Comparison of ENCODE assay signal across 23 mouse cellular contexts in genomic region chr12:51744957-51745356, GRCm38 (mm10). TPM values are rescaled to one million over a fixed set of nuclear protein-coding genes. Genes with fewer than 3 reads are reported as not detected.
DNase-seq lines count a peak whose midpoint lies in the region; ATAC-seq lines count a peak whose summit lies in the region.
"Had no signal": no experiment of that assay in that cellular context is flagged by ENCODE, and none has a peak within 500 bp of the region (broad histone marks: within the 10 kb centered on the region; RNA-seq: fewer than 3 reads in every experiment).

No protein-coding gene starts in this region.

- peaks cover 5% of the 10 kb centered on the region for H3K36me3 ChIP-seq in embryonic facial prominence, embryonic 11.5 days (replicated peaks; ENCODE audit: control insufficient read depth, insufficient read depth, low read depth, low read length)
- H3K36me3 ChIP-seq in embryonic facial prominence, embryonic 10.5 days (replicated peaks) = peaks cover 85% of the 10 kb centered on the region
- peaks cover 73% of the 10 kb centered on the region for H3K36me3 ChIP-seq in midbrain, embryonic 13.5 days
- H3K36me3 ChIP-seq in midbrain, embryonic 16.5 days (ENCODE audit: control insufficient read depth, insufficient read depth, low read length) = peaks cover 39% of the 10 kb centered on the region

- peak; percentile 75; the same call in 1 of the 2 replicates for ATAC-seq in embryonic facial prominence, embryonic 11.5 days (replicated peaks; ENCODE audit: insufficient number of reproducible peaks, low FRiP score, low TSS enrichment, low read depth)
- ATAC-seq in midbrain, embryonic 13.5 days = 0 out of 2 replicates have a peak, but pooled peaks have one; percentile 53
- no peak for ATAC-seq in midbrain, embryonic 16.5 days
- ATAC-seq: activated CD4-positive, CD25-positive, alpha-beta regulatory T cell, adult 4 months; intestine, embryonic 16.5 days had no signal

- H3K9ac ChIP-seq in embryonic facial prominence, embryonic 11.5 days (replicated peaks; ENCODE audit: low read length) = no peak overlapping the region
- no peak overlapping the region for H3K9ac ChIP-seq in midbrain, embryonic 13.5 days (replicated peaks)
- H3K9ac ChIP-seq in midbrain, embryonic 16.5 days (ENCODE audit: low read depth, low read length) = no peak overlapping the region
- H3K9ac ChIP-seq: heart, embryonic 12.5 days; liver, embryonic 14.5 days; midbrain, embryonic 12.5 days had no signal

- 47% methylated on average over 6 of the region's 6 CpGs for WGBS in embryonic facial prominence, embryonic 11.5 days
- WGBS in embryonic facial prominence, embryonic 10.5 days = 60% methylated on average over 6 of the region's 6 CpGs
- WGBS in midbrain, embryonic 13.5 days = 63% methylated on average over 6 of the region's 6 CpGs
- 61% methylated on average over 6 of the region's 6 CpGs for WGBS in midbrain, embryonic 16.5 days

- no peaks in the 10 kb centered on the region for H3K9me3 ChIP-seq in embryonic facial prominence, embryonic 11.5 days (replicated peaks; ENCODE audit: control insufficient read depth, low read length)
- no peaks in the 10 kb centered on the region for H3K9me3 ChIP-seq in embryonic facial prominence, embryonic 10.5 days
- H3K9me3 ChIP-seq in midbrain, embryonic 13.5 days = no peaks in the 10 kb centered on the region
- no peaks in the 10 kb centered on the region for H3K9me3 ChIP-seq in midbrain, embryonic 16.5 days (replicated peaks; ENCODE audit: control insufficient read depth, low read length, poor library complexity, severe bottlenecking)
- H3K9me3 ChIP-seq: midbrain, embryonic 12.5 days had no signal

- no peak overlapping the region for H3K4me2 ChIP-seq in embryonic facial prominence, embryonic 11.5 days (ENCODE audit: low read depth, low read length)
- no peak overlapping the region for H3K4me2 ChIP-seq in midbrain, embryonic 13.5 days (replicated peaks)
- no peak overlapping the region for H3K4me2 ChIP-seq in midbrain, embryonic 16.5 days (ENCODE audit: low read length)
- H3K4me2 ChIP-seq: heart, embryonic 12.5 days; midbrain, embryonic 12.5 days had no signal

- no peak for DNase-seq in embryonic facial prominence, embryonic 11.5 days (ENCODE audit: low spot score)
- no peak for DNase-seq in embryonic facial prominence, embryonic 10.5 days (ENCODE audit: low spot score)
- DNase-seq in forelimb bud, embryonic 11.5 days (ENCODE audit: low read depth, low spot score) = peak; percentile 49
- DNase-seq in retina, embryonic 14.5 days (ENCODE audit: low spot score) = peak; percentile 49
- no peak for DNase-seq in adrenal gland, postnatal 14 days
- no peak for DNase-seq in left cerebral cortex, postnatal 36 days (ENCODE audit: low spot score in 2 of 2)
- DNase-seq: cerebellum, adult 11 months; gastrocnemius, postnatal 25 days; heart, postnatal 36 days; left cerebral cortex, postnatal 4 days; lung, postnatal 36 days; right cerebral cortex, postnatal 14 days; thymus, postnatal 4 days had no signal

- H3K27ac ChIP-seq in embryonic facial prominence, embryonic 11.5 days (replicated peaks; ENCODE audit: low read depth, low read length) = no peak overlapping the region
- no peak overlapping the region for H3K27ac ChIP-seq in embryonic facial prominence, embryonic 10.5 days (replicated peaks)
- no peak overlapping the region for H3K27ac ChIP-seq in midbrain, embryonic 13.5 days
- H3K27ac ChIP-seq in midbrain, embryonic 16.5 days (ENCODE audit: low read length) = no peak overlapping the region
- H3K27ac ChIP-seq: kidney, postnatal 0 days; liver, embryonic 14.5 days; midbrain, embryonic 12.5 days; stomach, postnatal 0 days had no signal

- H3K27me3 ChIP-seq in embryonic facial prominence, embryonic 11.5 days (ENCODE audit: control insufficient read depth, insufficient read depth, low read length) = no peaks in the 10 kb centered on the region
- H3K27me3 ChIP-seq in embryonic facial prominence, embryonic 10.5 days (replicated peaks; ENCODE audit: low read depth, poor library complexity, severe bottlenecking) = no peaks in the 10 kb centered on the region
- H3K27me3 ChIP-seq in midbrain, embryonic 13.5 days = no peaks in the 10 kb centered on the region
- H3K27me3 ChIP-seq in midbrain, embryonic 16.5 days (ENCODE audit: control insufficient read depth, insufficient read depth, low read depth, low read length) = no peaks in the 10 kb centered on the region
- H3K27me3 ChIP-seq: heart, embryonic 12.5 days; midbrain, embryonic 12.5 days had no signal

- H3K4me3 ChIP-seq in embryonic facial prominence, embryonic 11.5 days (ENCODE audit: low read depth, low read length) = no peak overlapping the region
- H3K4me3 ChIP-seq in embryonic facial prominence, embryonic 10.5 days = no peak overlapping the region
- no peak overlapping the region for H3K4me3 ChIP-seq in midbrain, embryonic 13.5 days (replicated peaks)
- no peak overlapping the region for H3K4me3 ChIP-seq in midbrain, embryonic 16.5 days (ENCODE audit: low read depth, low read length)
- H3K4me3 ChIP-seq: erythroblast, embryonic 14.5 days; heart, embryonic 12.5 days; midbrain, embryonic 12.5 days had no signal

- no peaks in the 10 kb centered on the region for H3K4me1 ChIP-seq in embryonic facial prominence, embryonic 11.5 days (ENCODE audit: control insufficient read depth, insufficient read depth, low read length)
- H3K4me1 ChIP-seq in embryonic facial prominence, embryonic 10.5 days = no peaks in the 10 kb centered on the region
- H3K4me1 ChIP-seq in midbrain, embryonic 13.5 days (replicated peaks) = no peaks in the 10 kb centered on the region
- H3K4me1 ChIP-seq in midbrain, embryonic 16.5 days (ENCODE audit: control insufficient read depth, insufficient read depth, low read length) = no peaks in the 10 kb centered on the region
- H3K4me1 ChIP-seq: heart, embryonic 12.5 days; midbrain, embryonic 12.5 days had no signal

- intact Hi-C loops in left cerebral cortex, postnatal 36 days (cut with DNase I) = no loop called here

RNA-seq across cellular contexts. Expression of gene Strn3, which starts 53.3 kb away (rescaled TPM):
- 53.7 and 60.3 TPM in 2 replicates for polyA plus RNA-seq in embryonic facial prominence, embryonic 11.5 days (2014; fragmentation: Nextera tagmentation; extraction: Ambion mirVana)
- polyA plus RNA-seq in embryonic facial prominence, embryonic 10.5 days (2016; fragmentation: Nextera tagmentation; extraction: Ambion mirVana) = 39.3 and 41.3 TPM in 2 replicates
- polyA plus RNA-seq in midbrain, embryonic 13.5 days (2015; fragmentation: Nextera tagmentation; extraction: Ambion mirVana) = 45.7 and 46.3 TPM in 2 replicates
- 32.0 and 33.2 TPM in 2 replicates for polyA plus RNA-seq in midbrain, embryonic 16.5 days (2015; fragmentation: Nextera tagmentation; extraction: Ambion mirVana)
- 83.8 and 88.4 TPM in 2 replicates for total RNA-seq in adrenal gland, postnatal 14 days (2021)
- total RNA-seq in left cerebral cortex, postnatal 36 days (2021) = 10 to 100 TPM; 78.0 to 94.4 TPM

RNA-seq across cellular contexts. Expression of gene Ap4s1, which starts 54.1 kb away (rescaled TPM):
- 44.3 and 47.4 TPM in 2 replicates for polyA plus RNA-seq in embryonic facial prominence, embryonic 11.5 days (2014; fragmentation: Nextera tagmentation; extraction: Ambion mirVana)
- 35.3 and 35.8 TPM in 2 replicates for polyA plus RNA-seq in embryonic facial prominence, embryonic 10.5 days (2016; fragmentation: Nextera tagmentation; extraction: Ambion mirVana)
- 53.2 and 54.4 TPM in 2 replicates for polyA plus RNA-seq in midbrain, embryonic 13.5 days (2015; fragmentation: Nextera tagmentation; extraction: Ambion mirVana)
- 55.0 and 55.7 TPM in 2 replicates for polyA plus RNA-seq in midbrain, embryonic 16.5 days (2015; fragmentation: Nextera tagmentation; extraction: Ambion mirVana)
- 22.6 and 24.3 TPM in 2 replicates for total RNA-seq in adrenal gland, postnatal 14 days (2021)
- 10 to 100 TPM; 56.2 to 56.7 TPM for total RNA-seq in left cerebral cortex, postnatal 36 days (2021)

Comparison
In these comparisons a context has a peak if more than half of its experiments do, and no peak if none do; other contexts are left out.
1. DNase-seq: peak in forelimb bud, embryonic 11.5 days (single experiment) and retina, embryonic 14.5 days (single experiment); none in embryonic facial prominence, embryonic 11.5 days (single experiment), embryonic facial prominence, embryonic 10.5 days (single experiment), adrenal gland, postnatal 14 days (single experiment) and left cerebral cortex, postnatal 36 days (0 of 2).